Mouse (Mus musculus): ENCODE measurements at regions not wholly inside any gene's neighbourhood (a gene's known extent, or its start where the extent isn't known, plus 50 kb on each side); places are given as distances from the start of the nearest gene placed in this dataset.

GRCm38 (mm10) chr13:97462884-97463235 is 222.0 kb downstream of the Enc1 start:
- TF ChIP-seq POLR2A (IDR thresholded peaks at IDR 0.05; ENCODE audit: control insufficient read depth, low read depth, low read length) (no peak), CTCF (IDR thresholded peaks at IDR 0.05; ENCODE audit: control insufficient read depth, insufficient read depth, insufficient replicate concordance, low read depth, low read length) (no peak)
